Mouse (Mus musculus) Muller cell, postnatal 12 days (primary cell): Measurements from ENCODE around the gene Myo10.

ENCODE experiments used
- DNase-seq: peaks from one replicate; pipeline ENCODE4 v3.0.0-alpha.2; 2015; ENCODE audit errors: inconsistent ontology term

Gene Myo10

DNA sequence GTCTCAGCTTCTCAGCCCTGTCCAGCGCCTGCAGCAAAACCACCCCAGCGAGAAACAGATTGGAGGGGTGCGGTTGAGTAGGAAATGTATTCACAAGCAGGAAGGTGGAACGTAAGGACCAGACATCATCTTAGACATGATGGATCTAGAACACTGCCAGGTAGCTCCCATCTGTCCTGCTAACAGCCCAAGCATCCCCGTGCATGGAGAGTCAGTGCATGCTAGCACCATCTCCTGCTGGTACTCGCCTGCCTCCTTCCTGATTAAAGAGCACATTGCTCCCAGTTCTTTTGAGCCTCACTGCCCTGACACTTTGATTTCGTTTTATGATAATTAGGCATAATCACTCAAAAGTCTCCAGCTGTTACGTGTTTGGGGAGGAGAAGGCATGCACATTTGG lies 96.9 kb downstream of the Myo10 start:
- DNase-seq = no peak

DNA sequence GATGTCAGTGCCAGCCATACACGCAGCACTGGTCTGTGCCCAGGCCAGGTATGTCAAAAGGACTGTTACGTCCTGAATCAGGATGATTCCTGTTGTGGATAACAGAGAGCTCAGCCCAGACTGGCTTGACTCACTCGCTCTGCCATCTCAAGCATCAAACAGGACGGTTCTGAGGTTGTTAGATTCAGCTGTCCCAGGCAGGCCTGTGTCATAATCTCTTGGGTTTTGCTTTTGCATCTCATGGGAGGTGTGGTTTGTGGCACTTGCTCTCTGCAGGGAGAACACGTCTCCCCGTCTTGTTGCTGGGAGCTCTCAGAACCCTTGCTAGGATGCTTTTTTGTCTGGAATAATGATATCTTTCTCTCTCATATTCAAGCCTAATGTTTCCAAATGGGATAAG lies 97.9 kb downstream of the Myo10 start:
- no peak for DNase-seq

DNA sequence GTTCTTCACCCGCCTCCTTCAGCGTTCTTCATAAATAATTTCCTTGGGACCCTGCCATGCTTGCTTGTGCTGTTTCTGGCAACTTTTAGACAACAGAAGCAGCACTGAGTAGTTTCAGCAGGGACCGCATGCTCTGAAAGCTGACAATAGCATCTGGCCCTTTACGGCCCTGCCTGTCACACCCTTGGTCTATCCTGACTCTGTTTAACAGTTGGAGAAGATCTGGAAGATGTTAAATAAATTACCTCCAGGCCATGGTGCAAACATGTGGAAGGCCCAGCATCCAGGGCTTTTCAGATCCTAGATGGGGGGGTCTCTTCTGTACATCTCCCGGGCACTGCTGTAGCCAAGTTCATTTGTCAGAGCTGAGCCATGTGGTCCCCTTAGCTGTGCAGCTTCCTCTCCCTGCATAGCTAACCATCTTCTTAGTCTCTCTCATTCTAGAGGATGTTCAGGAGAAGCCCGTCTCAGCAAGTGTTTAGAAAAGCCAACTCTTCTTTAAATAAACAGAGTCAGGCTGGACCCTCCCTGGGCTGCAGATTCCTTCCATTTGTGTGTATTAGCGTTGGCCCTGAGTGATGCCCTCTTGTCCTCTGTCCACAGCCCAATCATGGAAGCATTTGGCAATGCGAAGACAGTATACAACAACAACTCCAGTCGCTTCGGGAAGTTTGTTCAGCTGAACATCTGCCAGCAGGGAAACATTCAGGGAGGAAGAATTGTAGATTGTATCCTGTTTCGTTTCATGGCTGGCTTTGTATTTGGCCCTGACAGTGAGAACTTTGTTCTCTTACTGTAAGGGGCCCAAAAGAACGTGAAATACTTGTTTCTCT lies 101.2 kb downstream of the Myo10 start:
- DNase-seq = no peak

DNA sequence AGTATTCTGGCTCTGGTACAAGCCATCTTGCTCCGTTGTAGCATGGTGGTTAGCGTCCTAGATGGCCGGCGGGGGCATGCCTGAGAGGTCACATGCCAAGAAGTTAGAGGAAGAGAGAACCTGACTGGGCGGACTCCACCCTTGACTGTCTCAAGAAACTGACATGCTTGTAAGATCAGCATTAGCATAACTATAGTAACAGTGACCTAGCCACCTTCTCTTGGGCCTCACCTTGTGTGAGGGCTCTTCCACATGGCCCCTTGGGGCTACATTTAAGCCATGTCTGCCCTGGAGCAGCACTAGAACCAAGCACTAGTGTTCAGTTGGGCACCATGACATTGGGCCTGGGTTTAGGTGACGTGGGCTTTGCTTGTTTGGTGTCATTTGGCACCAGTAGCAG lies 102.2 kb downstream of the Myo10 start:
- DNase-seq = no peak

DNA sequence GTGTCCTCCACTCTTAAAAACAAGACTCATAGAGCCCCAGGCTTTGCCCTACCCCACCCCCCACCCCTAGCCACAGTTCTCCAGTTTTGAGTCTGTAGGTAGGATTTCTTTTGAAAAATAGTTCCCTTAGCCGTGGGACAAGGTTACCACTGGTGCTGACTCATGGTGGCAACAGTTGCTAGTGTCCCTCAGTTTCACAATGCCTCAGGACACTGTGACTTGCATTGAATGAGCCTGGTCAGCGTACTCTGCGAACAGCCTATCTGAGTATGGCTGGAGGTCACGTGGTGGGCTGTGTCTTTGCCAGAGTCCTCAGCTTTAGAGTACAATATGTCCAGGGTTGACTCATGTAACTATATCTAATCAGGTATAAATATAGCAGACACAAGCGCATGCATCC lies 104.5 kb downstream of the Myo10 start:
- DNase-seq = no peak

DNA sequence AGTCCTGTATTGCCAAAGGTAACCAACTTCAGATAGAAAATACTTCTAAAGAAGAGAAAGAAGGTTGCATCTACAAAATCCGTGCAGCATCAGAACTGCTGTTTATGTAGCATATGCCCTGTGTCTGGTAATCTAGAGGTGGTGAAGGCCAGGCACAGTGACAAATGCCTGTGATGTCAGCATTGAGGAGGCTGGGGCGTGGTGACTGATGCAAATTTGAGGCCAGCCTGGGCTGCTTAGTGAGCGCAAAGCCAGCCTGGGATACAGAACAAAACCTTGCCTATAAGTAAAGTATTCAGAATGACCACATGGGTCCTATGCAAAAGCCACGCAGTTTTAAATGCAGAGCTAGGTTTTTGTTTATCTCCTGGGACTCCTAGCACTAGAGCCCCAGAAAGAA lies 106.2 kb downstream of the Myo10 start:
- no peak for DNase-seq

DNA sequence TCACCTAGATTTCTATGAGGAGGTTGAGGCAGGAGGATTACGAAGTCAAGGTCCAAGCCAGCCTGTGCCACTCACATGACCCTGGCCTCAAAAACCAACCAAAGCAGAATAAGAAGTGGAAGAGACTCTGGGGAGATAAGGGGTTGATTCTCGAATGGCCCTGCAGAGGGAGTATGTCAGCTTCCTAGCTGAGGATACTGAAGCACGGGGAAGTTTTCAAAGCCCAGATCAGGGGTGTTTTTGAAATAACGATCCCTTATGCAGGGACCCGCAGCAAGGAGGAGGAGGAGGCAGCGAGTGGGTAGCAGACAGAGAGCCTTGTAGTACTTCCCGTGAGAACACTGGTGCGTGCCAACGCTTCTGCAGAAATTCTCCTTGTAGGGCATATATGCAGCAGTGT lies 108.7 kb downstream of the Myo10 start:
- no peak for DNase-seq

DNA sequence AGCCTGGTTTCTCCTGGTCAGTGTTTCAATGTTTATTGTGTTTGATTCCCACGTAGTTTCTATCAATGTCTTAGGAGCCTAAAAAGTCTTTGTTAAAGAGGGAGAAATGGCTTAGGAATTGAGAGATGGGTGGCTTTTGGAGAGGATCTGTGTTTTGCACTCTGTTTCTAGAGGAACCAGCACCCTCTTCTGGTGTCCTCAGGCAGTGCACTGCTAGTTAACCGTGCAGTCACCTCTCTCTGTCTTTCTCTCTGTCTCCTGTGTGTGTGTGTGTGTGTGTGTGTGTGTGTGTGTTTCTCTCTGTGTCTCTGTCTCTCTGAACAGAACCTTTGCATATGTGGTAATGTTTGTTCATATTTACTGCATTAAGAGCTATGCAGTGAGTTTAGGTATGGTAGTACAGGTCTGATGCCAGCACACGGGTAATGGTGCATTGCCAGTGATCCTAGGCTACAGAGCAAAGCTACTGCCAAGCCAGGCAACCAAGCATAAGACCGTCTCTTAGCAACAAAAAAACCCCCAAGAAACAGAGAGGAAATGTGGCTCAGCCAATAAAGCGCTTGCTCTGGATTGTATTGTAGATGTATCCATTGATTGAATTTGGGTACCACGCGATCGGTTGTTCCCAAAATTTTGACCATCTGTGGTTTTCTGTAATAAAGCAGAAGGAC lies 110.6 kb downstream of the Myo10 start:
- DNase-seq = no peak

DNA sequence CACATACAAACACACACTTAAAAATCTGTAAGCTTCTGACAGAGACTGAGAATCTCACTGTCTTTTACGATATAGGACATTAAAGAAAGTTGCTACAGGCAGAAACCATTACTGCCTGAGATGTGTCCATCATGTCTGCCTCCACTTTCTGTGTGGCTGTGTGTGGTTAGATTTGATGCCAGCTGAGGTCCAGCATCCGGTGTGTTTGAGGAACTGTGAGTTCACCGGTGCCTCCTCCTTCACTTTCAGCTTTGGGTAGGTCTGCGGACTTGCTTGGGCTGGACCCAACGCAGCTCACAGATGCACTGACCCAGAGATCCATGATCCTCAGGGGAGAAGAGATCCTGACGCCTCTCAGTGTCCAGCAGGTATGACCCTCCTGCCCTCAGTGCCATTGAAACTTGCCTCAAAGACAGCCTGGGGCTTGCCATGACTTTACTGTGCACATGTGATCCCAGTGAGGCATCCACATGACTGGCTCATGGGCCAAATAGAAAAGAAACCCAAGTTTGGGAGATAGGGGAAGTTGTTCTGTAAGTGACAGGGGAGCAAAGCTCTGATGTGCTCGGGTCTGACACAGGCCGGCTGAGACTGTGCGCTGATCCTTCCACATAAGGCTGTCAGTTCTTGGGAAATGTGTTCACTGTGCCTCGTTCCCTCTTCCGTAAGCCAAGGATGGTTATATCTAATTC lies 111.6 kb downstream of the Myo10 start:
- no peak for DNase-seq

DNA sequence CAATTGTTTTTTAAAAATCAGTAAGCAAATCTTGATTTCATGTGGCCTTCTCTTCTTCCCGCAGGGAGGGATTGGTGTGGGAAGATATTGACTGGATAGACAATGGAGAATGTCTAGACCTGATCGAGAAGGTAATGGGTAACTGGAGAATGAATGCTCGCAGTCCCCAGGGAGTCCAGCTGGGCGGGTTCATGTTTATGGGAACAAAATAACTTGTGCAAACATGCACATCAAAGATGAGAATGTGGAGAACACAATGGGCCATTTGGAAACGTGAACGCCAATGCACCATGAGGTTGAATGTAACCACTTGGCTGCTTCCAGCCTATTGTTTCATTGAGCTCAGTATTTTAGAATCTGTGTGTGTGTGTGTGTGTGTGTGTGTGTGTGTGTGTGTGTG lies 114.2 kb downstream of the Myo10 start:
- no peak for DNase-seq

DNA sequence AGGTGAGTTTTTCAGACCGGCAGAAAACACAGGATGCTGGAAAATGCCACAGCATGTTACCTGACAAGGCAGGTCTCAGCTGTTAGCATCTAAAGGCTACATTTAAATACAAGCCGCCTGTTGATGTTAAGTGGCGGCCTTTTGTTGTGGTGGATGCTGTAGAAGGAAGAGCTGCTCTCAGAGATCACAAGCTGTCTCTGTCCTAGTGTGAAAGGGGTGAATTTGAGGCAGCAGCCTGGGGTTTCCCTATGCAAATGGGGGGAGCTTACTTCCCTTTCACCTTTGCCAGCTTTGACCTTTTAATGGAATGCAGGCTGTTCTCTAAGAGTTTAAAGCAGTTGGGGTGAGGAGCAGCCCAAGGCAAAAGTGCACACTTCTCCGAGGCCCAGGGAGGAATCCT lies 117.9 kb downstream of the Myo10 start:
- DNase-seq = no peak

DNA sequence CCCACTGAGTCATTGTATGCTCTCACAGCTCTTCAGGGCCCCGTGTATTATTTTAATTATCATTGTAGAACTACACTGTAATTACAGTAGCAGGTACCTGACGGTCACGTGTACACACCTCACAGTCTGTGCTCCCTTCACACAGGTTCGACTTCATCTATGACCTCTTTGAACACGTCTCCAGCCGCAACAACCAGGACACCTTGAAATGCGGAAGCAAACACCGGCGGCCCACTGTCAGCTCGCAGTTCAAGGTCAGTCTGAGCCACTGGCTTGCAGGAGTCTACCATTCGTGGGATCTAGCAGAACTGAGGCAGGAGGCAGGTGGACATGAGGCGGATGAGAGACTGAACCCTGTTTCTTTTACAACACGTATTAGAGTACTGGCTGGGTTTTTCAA lies 119.9 kb downstream of the Myo10 start:
- DNase-seq = no peak

DNA sequence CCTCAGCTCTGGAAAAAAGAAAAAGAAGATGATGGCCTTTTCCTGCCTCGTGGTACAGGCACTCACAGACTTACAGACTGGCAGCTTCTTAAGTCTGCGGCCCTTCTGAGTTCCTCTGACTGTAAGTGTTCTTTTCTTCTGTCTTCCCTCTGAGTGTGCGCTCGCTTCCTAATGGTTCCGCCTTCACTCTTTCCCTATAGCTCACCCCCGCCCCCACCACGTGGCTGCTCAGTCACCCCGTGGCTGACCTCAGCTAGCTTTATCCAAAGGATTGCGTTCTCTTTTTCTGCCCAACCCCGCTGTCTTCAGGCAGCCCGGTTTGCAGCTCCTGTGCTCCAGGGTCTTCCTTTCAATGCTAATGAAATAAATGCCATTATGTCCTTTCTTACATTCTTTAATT lies 129.2 kb downstream of the Myo10 start:
- DNase-seq = no peak

DNA sequence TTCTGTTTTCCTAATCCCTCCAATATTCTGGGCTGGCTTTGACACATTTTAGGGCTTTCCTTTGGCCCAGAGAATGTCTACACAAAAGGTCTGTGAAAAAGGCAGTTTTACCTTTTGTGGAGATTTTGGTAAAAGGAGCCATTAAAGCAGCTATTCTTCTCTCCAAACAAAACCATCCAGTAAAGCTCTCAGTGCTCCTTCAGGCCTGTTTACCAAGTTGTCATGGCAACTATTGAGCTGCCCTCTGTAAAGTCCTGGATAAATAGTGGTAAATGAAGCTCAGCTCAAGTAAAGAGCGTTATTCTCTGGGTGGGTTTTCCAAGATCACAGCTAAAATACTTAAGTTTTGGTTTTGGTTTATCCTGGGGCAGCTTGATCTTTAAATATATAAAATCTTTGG lies 130.3 kb downstream of the Myo10 start:
- DNase-seq = peak; percentile 16

DNA sequence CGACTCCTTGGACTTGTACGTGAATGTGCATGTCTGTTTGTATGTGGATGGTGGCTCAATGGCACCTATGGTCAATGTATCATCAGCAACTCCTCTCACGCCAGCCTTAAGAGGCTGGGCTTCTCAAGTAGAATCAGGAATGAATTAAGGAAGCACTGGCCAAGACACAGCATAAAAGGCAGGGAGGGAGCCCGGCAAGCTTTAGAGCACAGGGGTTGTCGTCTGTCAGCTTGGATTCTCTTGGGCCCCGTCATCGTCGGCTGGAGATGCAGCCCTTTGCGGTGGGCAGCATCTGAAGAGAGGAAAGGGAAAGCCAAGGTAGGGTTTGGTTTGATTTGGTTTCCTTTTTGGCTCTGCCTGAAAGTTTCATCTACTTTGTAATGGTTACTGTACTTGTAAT lies 130.7 kb downstream of the Myo10 start:
- no peak for DNase-seq

DNA sequence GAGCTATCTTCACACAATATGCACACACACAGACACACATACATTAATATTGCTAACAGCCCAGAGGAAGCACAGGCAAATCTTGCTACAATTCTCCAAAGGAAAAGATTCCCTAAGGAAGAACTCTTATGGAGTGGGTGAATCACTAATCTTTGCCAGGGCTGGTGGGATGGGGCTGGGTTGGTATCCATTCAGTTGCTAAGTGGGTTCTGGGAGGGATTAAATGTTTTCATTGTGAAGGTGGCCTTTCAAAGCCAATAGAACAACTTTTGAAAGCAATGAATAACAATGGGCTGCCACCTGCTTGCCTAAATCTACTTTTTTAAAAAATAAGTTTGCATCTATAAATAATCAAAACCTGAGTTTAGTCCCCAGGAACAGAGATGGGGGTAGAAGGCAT lies 131.6 kb downstream of the Myo10 start:
- DNase-seq = no peak

DNA sequence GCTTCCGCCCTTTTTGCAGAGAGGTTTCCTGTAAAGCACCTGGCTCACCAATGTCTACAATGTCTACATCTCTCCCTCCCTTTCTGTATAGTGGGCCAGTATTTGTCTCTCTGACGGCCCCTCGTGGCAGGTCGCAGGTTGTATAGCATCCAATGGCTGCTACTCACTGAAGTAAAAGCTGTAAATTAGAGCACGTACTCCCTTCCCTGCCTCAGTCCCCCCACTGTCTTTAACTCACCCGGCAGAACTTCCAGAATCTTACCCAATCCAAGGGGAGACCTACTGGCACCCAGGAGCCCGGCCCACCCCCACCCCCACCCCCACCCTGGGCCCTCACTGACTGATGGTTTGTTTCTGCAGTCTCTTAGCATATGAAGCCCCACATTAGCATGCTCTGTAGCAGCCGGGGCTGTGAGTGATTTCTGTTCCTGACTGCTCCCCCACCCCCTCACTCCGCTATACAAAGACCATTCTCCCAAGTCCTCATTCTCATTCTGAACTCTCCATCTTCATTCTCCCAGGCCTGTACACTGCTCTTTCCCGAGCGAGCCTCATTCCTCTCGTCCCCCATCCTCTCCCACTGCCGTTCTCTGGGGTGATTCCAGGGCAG lies 132.1 kb downstream of the Myo10 start:
- no peak for DNase-seq

DNA sequence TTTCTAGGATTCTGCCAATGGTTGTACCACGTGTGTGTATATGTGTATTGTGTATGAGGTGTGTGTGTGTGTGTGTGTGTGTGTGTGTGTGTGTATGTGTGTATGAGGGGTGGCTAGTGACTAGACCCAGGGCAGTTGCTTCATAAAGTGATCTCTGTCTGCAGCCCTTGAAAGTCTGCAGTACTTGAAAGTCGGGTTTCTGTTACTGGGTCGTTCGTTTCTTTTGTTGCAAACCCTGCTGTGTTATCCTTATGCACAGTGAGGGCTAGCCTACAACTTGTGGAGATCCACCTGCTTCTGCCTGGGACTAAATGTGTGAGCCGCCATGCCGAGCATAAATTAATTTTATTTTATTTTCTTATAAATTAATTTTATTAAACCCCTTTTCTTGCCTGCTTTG lies 133.2 kb downstream of the Myo10 start:
- DNase-seq = no peak

DNA sequence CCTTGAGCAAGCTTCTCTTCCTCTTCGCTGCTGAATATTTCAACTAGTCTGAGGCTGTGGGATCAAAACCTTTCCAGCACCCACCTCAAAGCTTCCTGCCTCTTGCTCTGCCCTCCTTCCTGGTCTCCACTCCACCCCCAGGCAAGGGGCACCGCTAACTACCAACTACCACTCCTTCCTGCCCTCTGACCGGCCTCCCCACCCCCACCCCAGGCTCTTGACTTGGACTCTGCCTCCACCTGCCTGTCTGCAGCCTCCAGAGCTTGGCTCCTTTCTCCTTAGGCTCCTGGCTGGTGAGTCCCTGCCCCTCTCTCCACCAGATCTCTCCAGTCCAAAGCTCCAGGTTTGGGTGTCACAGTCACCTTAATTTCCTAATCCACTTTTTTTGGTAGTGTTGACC lies 133.7 kb downstream of the Myo10 start:
- DNase-seq = no peak

DNA sequence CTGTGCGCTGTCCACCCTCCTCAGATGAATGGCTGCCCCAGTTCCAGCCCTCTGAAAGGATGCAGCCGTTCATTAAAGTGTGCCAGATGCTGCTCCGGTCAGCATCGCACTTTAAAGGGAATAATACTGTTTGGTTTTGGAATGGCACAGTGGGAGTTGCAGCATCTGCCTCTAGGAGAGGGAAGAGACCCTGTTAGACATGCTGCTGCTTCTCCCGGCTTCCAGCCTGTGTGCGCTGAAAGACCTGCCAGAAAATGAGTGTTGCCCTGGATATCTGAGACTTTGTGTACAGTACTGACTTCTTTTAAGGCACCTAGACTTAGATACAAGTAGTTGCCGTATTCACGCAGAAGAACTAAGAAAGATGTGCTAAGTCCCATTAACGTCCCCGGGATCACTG lies 135.7 kb downstream of the Myo10 start:
- DNase-seq = no peak

DNA sequence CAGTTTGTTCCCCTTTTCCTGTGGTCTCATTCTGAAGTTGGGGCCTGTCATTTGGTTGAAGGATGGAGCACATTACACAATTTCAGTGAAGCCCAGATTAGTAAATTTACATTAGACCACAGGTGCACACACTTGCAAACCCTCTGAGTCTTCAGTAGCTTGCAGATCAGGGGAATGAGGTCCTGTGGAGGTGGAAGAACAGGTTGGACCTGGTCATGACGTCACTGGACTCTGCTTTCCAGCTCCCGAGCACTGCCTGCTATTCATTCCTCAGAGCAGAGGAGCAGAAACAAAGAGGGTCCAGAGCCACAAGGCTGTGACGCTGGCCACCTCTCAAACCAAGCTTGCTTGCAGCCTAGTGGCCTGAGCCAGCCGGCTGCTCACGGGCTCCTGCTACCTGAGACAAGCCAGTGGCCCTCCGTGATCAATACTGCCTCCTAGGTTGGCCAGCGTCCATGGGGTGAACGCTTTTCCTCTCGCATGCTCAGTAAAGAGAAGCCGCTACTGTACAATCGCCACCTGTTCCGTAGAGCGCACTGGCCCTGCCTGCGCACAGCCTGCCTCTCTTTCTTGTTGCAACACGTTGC lies 136.3 kb downstream of the Myo10 start:
- no peak for DNase-seq

DNA sequence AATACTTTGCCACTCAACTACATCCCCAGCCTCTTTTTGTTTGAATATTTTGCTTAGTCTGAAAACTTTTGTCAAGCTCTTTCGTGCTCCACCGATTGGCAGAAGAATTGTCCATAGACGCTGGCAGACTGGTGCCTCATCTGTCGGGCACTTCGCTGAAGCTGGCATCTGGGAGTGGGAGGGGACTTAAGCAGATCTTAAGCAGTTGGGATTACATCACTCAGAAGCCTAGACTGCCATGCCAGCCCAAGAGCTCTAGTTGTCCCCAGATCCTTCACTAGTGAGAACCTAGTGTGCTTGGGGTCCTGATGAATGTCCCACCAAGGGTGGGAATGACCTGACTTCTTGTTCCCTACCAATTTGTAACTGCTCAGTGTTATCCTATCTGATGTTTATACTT lies 138.0 kb downstream of the Myo10 start:
- DNase-seq = peak; percentile 40
